Mouse (Mus musculus) 416B (cell line): ENCODE measurements around the gene Creb3l2.
"Not testable (repeated sequence)": the region's sequence is repeated elsewhere in the genome, so short reads cannot be mapped to it uniquely, and the experiment has no call there.

ENCODE experiments used
- DNase-seq: peaks from one replicate; pipeline ENCODE4 v3.0.0; 2011; ENCODE audit warnings: low read depth

Gene Creb3l2

GRCm38 (mm10) chr6:37409829-37410228 is 32.1 kb downstream of the Creb3l2 start:
- DNase-seq = no peak

GRCm38 (mm10) chr6:37407876-37408275 is 34.1 kb downstream of the Creb3l2 start:
- DNase-seq = no peak

GRCm38 (mm10) chr6:37406903-37407302 is 35.0 kb downstream of the Creb3l2 start:
- no peak for DNase-seq

DNA sequence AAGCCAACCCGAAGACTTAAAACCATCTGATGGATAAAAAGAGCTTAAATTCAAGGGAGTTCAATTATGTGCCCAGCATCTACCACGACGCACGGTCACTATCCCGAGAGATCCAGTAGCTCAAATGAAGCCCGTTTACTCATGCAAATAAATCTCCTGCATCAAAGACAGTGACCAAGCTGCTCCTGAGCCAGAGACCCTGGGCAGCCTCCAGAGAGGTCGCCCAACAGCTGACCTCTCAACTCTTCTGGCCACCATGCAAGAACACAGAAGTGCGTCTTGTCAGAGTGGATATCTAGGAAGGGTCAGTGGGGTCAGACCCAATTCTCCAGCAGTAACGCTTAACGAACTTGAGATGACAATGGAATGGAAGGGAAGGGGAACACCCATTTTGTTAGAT is 35.9 kb downstream of the Creb3l2 start:
- DNase-seq = no peak

DNA sequence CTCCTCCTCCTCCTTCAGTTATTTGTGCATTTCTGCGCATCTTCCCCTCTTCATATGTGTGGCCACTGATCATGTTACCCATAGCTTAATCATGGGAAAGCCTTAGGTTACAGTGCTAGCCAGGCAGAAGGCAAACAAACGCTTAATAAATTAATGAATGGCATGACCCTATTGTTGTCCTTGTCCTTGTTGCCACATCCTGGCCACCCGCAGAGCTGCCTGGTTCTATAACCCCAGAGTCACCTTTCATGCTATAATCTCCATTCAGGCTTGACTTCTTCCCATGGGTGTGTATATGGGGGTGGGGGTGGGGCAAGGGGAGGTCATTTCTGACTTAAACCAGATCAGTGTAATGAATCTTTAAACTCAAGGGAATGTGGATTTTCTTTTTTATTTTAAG is 37.6 kb downstream of the Creb3l2 start:
- no peak for DNase-seq

DNA sequence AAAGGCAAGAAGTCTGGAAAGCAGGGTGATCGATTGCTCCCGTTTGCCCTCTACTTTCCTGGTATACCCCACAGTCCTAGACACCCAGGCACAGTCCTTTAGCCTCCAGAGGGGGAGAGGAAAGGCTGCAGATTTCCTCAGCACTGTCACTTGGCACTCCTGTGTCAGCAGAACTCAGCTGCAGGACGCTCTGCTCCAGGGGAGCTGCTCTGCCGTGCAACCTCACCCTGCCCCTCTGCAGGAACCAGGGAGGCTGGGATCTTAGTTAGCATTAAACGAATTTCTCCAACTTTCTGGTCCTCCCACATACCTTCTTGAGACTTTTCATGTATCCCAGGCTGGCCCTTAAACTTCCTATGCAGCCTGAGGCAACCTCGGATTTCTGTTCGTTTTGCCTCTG is 40.0 kb downstream of the Creb3l2 start:
- DNase-seq = no peak

- no peak for DNase-seq
These were observed 41.0 kb downstream of the Creb3l2 start for GRCm38 (mm10) chr6:37400866-37401525.

DNA sequence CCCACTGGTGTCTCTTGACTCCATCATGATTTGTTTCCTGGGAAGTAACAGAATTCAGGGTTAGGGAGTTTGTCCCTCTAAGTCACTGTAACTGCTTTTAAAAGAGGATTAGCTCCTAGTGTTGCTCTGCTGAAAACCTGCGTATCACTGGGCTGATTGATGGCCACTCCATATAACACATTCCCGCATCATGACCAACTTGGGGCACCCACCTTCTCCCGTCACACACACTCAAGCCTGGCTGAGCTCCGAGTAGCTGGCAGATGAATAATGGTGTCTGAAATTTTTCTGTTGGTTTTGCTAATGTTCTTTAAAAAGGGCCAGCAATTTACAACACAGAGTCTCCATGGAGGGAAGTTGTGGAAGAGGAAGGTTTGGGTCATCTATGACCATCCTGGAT is 41.8 kb downstream of the Creb3l2 start:
- DNase-seq = no peak

- DNase-seq = no peak
These were observed 43.0 kb downstream of the Creb3l2 start for GRCm38 (mm10) chr6:37398943-37399342.

DNA sequence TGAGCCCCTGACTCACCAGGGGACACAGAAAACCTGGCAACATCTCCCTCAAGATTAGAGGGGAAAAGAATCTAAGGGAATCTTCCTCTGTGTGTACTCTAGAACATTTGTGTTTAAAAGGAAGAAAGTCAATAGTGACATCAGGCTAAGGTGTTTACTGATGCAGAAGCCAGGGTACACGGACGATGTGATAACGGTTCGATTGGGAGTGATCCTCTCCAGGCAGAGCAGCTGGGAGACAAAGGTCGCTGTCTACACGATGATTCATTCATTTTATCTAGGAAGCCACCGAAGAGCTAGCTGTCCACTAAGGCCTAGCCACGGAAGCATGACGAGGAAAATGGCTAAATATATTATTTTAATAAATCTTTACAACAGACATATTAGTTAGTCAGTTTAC is 44.0 kb downstream of the Creb3l2 start:
- no peak for DNase-seq

- no peak for DNase-seq
These were observed 44.7 kb downstream of the Creb3l2 start for GRCm38 (mm10) chr6:37397254-37397653.

DNA sequence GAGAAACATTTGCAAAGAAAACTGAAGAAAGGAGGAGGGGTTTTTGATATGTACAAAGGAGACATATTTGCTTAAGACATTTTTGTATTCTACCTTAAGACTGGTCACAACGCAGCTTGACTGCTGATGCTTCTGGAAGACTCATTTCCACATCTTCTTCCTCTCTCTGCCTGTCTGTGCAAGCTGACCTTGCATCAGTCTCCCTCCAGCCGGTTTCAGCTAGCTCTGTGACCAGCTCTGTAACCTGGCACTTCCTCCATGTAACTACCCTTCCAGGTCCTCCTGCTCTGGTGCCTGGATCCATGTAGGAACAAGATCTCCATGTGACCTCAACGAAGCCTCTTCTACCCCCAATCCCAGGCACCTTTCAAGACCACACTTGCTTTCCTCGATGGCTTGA is 45.8 kb downstream of the Creb3l2 start:
- no peak for DNase-seq

- no peak for DNase-seq
These were observed 48.7 kb downstream of the Creb3l2 start for GRCm38 (mm10) chr6:37393263-37393662.

GRCm38 (mm10) chr6:37392262-37392661 is 49.7 kb downstream of the Creb3l2 start:
- no peak for DNase-seq

DNA sequence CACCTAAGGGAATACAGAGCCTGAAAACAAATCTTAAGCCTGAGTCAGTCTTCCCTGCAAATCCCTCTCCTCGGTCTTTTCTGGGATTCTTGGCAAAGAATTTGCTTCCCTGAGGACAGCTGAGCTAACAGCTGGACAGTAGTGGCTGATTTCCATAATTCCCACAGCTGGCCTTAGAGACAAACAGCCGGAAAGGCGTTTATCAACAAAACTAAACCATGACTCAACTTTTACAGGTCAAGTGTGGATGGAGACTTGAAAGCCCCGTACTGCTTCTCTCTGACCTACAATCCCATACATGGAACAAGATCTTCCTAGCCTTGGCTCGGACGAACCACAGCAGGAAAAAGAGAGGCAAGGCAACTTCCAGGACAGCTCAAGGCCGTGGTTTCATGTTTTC is 50.6 kb downstream of the Creb3l2 start:
- no peak for DNase-seq

- DNase-seq = no peak
These were observed 53.0 kb downstream of the Creb3l2 start for GRCm38 (mm10) chr6:37388960-37389359.

DNA sequence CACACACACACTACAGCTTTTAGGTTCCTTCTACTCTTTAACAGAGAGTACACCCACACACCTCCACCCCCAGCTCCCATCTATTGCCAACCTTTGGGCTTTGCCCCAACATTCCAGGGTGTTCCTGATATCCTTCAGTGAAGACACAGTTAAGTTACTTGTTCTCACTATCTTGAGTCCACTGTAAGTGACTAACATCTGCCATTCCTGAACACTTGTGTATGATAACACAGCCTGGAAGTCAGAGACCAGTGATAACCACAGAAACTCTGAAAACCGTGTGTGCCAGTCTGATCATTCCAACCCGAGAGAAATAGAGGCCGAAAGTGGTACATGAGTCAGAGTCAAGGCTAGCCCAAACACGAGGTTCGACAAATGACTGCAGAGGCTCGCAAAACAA is 53.4 kb downstream of the Creb3l2 start:
- no peak for DNase-seq

GRCm38 (mm10) chr6:37387281-37387680 is 54.7 kb downstream of the Creb3l2 start:
- no peak for DNase-seq

GRCm38 (mm10) chr6:37385602-37386285 is 56.2 kb downstream of the Creb3l2 start:
- DNase-seq = no peak

DNA sequence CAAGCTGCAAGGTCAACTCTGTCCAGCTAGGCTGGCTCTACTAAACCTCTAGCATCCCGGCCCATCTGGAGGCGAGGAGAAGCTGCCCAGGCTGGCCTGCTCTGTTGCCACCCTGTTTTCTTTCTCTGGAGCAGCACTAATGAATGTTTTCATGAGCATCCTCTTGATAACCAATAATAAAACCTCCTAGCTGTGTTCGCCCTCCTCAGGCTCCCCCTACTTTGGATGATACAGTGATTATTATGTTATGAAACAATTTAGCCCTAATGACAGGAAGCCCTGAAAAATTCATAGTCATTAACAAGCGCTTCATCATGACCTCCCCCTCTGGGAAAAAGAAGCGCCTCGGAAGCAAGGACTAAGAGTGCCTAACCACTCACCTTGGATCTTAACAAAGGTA is 59.2 kb downstream of the Creb3l2 start:
- no peak for DNase-seq

GRCm38 (mm10) chr6:37377836-37378580 is 63.9 kb downstream of the Creb3l2 start:
- no peak for DNase-seq

- not testable (repeated sequence) for DNase-seq
These were observed 64.6 kb downstream of the Creb3l2 start for GRCm38 (mm10) chr6:37377387-37377786.

DNA sequence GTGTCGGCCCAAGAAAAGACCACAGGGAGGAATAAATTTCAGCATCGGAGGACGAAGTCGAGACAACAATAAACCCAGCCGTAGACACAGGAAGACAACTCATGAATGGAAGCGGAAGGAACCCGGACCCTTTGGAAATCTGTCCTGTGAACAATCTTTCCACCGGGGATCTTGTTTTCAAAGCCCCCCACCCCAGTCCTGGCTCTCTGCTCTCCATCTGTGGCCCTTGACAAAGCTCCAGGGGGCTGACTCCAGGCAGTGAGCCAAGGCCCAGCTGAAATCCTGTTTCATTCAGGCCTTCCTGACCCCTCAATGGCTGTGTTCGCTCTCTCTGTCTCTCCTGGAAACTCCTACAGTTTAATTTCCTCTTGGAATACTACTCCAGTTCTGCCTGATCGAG is 66.5 kb downstream of the Creb3l2 start:
- no peak for DNase-seq
